Mouse (Mus musculus) neutrophil, adult 5-6 weeks (primary cell): ENCODE measurements around the gene Lpin2. TPM values are rescaled to one million over a fixed set of nuclear protein-coding genes. Genes with fewer than 3 reads are reported as not detected.

Source experiments
- ATAC-seq: fragments of 151-379, 151-347 bp; 2 replicates; pipeline ENCODE4 v1.8.0; 2017; ENCODE audit warnings: mild to moderate bottlenecking, moderate TSS enrichment; ENCODE audit not compliant: insufficient number of reproducible peaks, poor library complexity, low FRiP score, severe bottlenecking; ENCODE audit errors: extremely low read depth
- total RNA-seq: library from RNA; stranded (forward); fragments of 200-1000 nt; gene quantifications from 2 replicates; pipeline ENCODE4 v1.2.3, GENCODE M21; 2017

Gene Lpin2
- total RNA-seq = 118 and 135 TPM in 2 replicates

- peak; percentile 38 for ATAC-seq
Observed at GRCm38 (mm10) chr17:71182211-71182721, at the start of gene Lpin2. TSS of gene Lpin2 (plus strand) at chr17:71182560.

- ATAC-seq = peak; percentile 23; the same call in 1 of the 2 replicates
Observed at GRCm38 (mm10) chr17:71132856-71133439, 49.4 kb upstream of the Lpin2 start.

GRCm38 (mm10) chr17:71134441-71134955 is 47.9 kb upstream of the Lpin2 start:
- ATAC-seq = no peak

GRCm38 (mm10) chr17:71135108-71135507 is 47.3 kb upstream of the Lpin2 start:
- peak; percentile 63; the same call in 1 of the 2 replicates for ATAC-seq

- no peak for ATAC-seq
Observed at GRCm38 (mm10) chr17:71135866-71136265, 46.5 kb upstream of the Lpin2 start.

- ATAC-seq = no peak
Observed at GRCm38 (mm10) chr17:71136384-71137333, 45.7 kb upstream of the Lpin2 start.

- ATAC-seq = no peak
Observed at GRCm38 (mm10) chr17:71137334-71137721, 45.0 kb upstream of the Lpin2 start.

GRCm38 (mm10) chr17:71142068-71142467 is 40.3 kb upstream of the Lpin2 start:
- no peak for ATAC-seq

- 0 out of 2 replicates have a peak, but pooled peaks have one; percentile 26 for ATAC-seq
Observed at GRCm38 (mm10) chr17:71143155-71143554, 39.2 kb upstream of the Lpin2 start.

GRCm38 (mm10) chr17:71144322-71145116 is 37.8 kb upstream of the Lpin2 start:
- ATAC-seq = no peak

- ATAC-seq = no peak
Observed at GRCm38 (mm10) chr17:71145248-71145961, 37.0 kb upstream of the Lpin2 start.

- no peak for ATAC-seq
Observed at GRCm38 (mm10) chr17:71153356-71153755, 29.0 kb upstream of the Lpin2 start.

- ATAC-seq = no peak
Observed at GRCm38 (mm10) chr17:71155271-71155670, 27.1 kb upstream of the Lpin2 start.

GRCm38 (mm10) chr17:71159152-71159567 is 23.2 kb upstream of the Lpin2 start:
- no peak for ATAC-seq

GRCm38 (mm10) chr17:71159720-71160119 is 22.6 kb upstream of the Lpin2 start:
- ATAC-seq = no peak

- no peak for ATAC-seq
Observed at GRCm38 (mm10) chr17:71160244-71160995, 21.9 kb upstream of the Lpin2 start.

GRCm38 (mm10) chr17:71164991-71165390 is 17.4 kb upstream of the Lpin2 start:
- ATAC-seq = peak; percentile 99
